Comparison of ENCODE assay signal across 15 mouse cellular contexts in genomic region chr9:43660896-43661563, GRCm38 (mm10).
DNase-seq lines count a peak whose midpoint lies in the region; ATAC-seq lines count a peak whose summit lies in the region.
"Had no signal": no experiment of that assay in that cellular context is flagged by ENCODE, and none has a peak within 500 bp of the region (broad histone marks: within the 10 kb centered on the region; RNA-seq: fewer than 3 reads in every experiment).

No protein-coding gene starts in this region.

- ATAC-seq in hindbrain, embryonic 13.5 days (ENCODE audit: low FRiP score): no peak
- ATAC-seq in midbrain, embryonic 13.5 days: no peak

- H3K9me3 ChIP-seq in hindbrain, embryonic 10.5 days: no peaks in the 10 kb centered on the region
- H3K9me3 ChIP-seq in hindbrain, embryonic 13.5 days: no peaks in the 10 kb centered on the region
- no peaks in the 10 kb centered on the region for H3K9me3 ChIP-seq in midbrain, embryonic 10.5 days (replicated peaks)
- H3K9me3 ChIP-seq in midbrain, embryonic 13.5 days: no peaks in the 10 kb centered on the region
- H3K9me3 ChIP-seq: limb, embryonic 12.5 days; liver, embryonic 13.5 days; stomach, embryonic 15.5 days had no signal

- no peak overlapping the region for H3K4me2 ChIP-seq in hindbrain, embryonic 13.5 days
- no peak overlapping the region for H3K4me2 ChIP-seq in midbrain, embryonic 13.5 days (replicated peaks)
- H3K4me2 ChIP-seq: limb, embryonic 12.5 days; liver, embryonic 13.5 days; stomach, embryonic 15.5 days had no signal

- no peak overlapping the region for H3K4me3 ChIP-seq in hindbrain, embryonic 10.5 days
- H3K4me3 ChIP-seq in hindbrain, embryonic 13.5 days: no peak overlapping the region
- no peak overlapping the region for H3K4me3 ChIP-seq in midbrain, embryonic 10.5 days
- no peak overlapping the region for H3K4me3 ChIP-seq in midbrain, embryonic 13.5 days (replicated peaks)
- H3K4me3 ChIP-seq: limb, embryonic 12.5 days; liver, embryonic 13.5 days; stomach, embryonic 15.5 days had no signal

- no peaks in the 10 kb centered on the region for H3K27me3 ChIP-seq in hindbrain, embryonic 10.5 days (ENCODE audit: insufficient read depth, poor library complexity, severe bottlenecking)
- no peaks in the 10 kb centered on the region for H3K27me3 ChIP-seq in hindbrain, embryonic 13.5 days
- no peaks in the 10 kb centered on the region for H3K27me3 ChIP-seq in midbrain, embryonic 10.5 days (ENCODE audit: low read depth, poor library complexity, severe bottlenecking)
- no peaks in the 10 kb centered on the region for H3K27me3 ChIP-seq in midbrain, embryonic 13.5 days
- H3K27me3 ChIP-seq: limb, embryonic 12.5 days; liver, embryonic 13.5 days; stomach, embryonic 15.5 days had no signal

- H3K36me3 ChIP-seq in hindbrain, embryonic 10.5 days: no peaks in the 10 kb centered on the region
- no peaks in the 10 kb centered on the region for H3K36me3 ChIP-seq in hindbrain, embryonic 13.5 days
- no peaks in the 10 kb centered on the region for H3K36me3 ChIP-seq in midbrain, embryonic 10.5 days
- H3K36me3 ChIP-seq in midbrain, embryonic 13.5 days: no peaks in the 10 kb centered on the region
- H3K36me3 ChIP-seq: limb, embryonic 12.5 days; liver, embryonic 13.5 days; stomach, embryonic 15.5 days had no signal

- peaks cover 26% of the 10 kb centered on the region for H3K4me1 ChIP-seq in hindbrain, embryonic 10.5 days (replicated peaks)
- H3K4me1 ChIP-seq in hindbrain, embryonic 13.5 days (replicated peaks): peaks cover 8% of the 10 kb centered on the region
- H3K4me1 ChIP-seq in midbrain, embryonic 10.5 days: peaks cover 17% of the 10 kb centered on the region
- 0 out of 2 replicates have a peak, but pooled peaks cover 6% of the 10 kb centered on the region for H3K4me1 ChIP-seq in midbrain, embryonic 13.5 days (replicated peaks)
- H3K4me1 ChIP-seq: liver, embryonic 13.5 days; stomach, embryonic 15.5 days had no signal

- H3K27ac ChIP-seq in hindbrain, embryonic 10.5 days: peak overlapping the region; percentile 72
- no peak overlapping the region for H3K27ac ChIP-seq in hindbrain, embryonic 13.5 days
- H3K27ac ChIP-seq in midbrain, embryonic 10.5 days (replicated peaks): peak overlapping the region; percentile 13; the same call in 1 of the 2 replicates
- no peak overlapping the region for H3K27ac ChIP-seq in midbrain, embryonic 13.5 days
- H3K27ac ChIP-seq: limb, embryonic 12.5 days; liver, embryonic 13.5 days; stomach, embryonic 15.5 days had no signal

- WGBS in hindbrain, embryonic 10.5 days: 53% methylated on average over 11 of the region's 11 CpGs
- WGBS in hindbrain, embryonic 13.5 days: 43% methylated on average over 11 of the region's 11 CpGs
- 72% methylated on average over 11 of the region's 11 CpGs for whole genome bisulfite sequencing in midbrain, embryonic 10.5 days
- 61% methylated on average over 11 of the region's 11 CpGs for WGBS in midbrain, embryonic 13.5 days

- no peak overlapping the region for H3K9ac ChIP-seq in hindbrain, embryonic 13.5 days
- no peak overlapping the region for H3K9ac ChIP-seq in midbrain, embryonic 13.5 days (replicated peaks)
- H3K9ac ChIP-seq: limb, embryonic 12.5 days; liver, embryonic 13.5 days; stomach, embryonic 15.5 days had no signal

- peak; percentile 34 for DNase-seq in embryo, embryonic 10 days (ENCODE audit: low spot score)
- DNase-seq in embryo, embryonic 11 days: no peak
- DNase-seq in hindbrain, embryonic 10.5 days (ENCODE audit: low spot score): peak; percentile 40
- no peak for DNase-seq in midbrain, embryonic 10.5 days (ENCODE audit: low spot score)
- peak; percentile 39 for DNase-seq in mesoderm, embryonic 11.5 days (ENCODE audit: low read depth, low spot score)
- DNase-seq in right cerebral cortex, adult 18-20 months: no peak
- DNase-seq: adrenal gland, adult 2 months; gastrocnemius, postnatal 10 days; kidney, postnatal 10 days; liver, embryonic 13.5 days; thymus, adult 2 months had no signal

Comparison
In these comparisons a context has a peak if more than half of its experiments do, and no peak if none do; other contexts are left out.
1. DNase-seq: peak in embryo, embryonic 10 days (single experiment), hindbrain, embryonic 10.5 days (single experiment) and mesoderm, embryonic 11.5 days (single experiment); none in embryo, embryonic 11 days (single experiment), midbrain, embryonic 10.5 days (single experiment) and right cerebral cortex, adult 18-20 months (single experiment).
2. H3K27ac ChIP-seq: peak in hindbrain, embryonic 10.5 days (single experiment) and midbrain, embryonic 10.5 days (single experiment); none in hindbrain, embryonic 13.5 days (single experiment) and midbrain, embryonic 13.5 days (single experiment).